Mouse (Mus musculus) midbrain, embryonic 10.5 days (tissue): ENCODE data around the gene Emc7. TPM values are rescaled to one million over a fixed set of nuclear protein-coding genes. Genes with fewer than 3 reads are reported as not detected.

Source experiments
- DNase-seq: peaks from one replicate; pipeline ENCODE4 v3.0.0-alpha.2; 2017; ENCODE audit warnings: low spot score
- H3K27ac ChIP-seq: fragments of 300-500 bp; sonication (generic); replicated peaks from 2 replicates; pipeline ENCODE4 v1.5.1; 2016; ENCODE audit warnings: mild to moderate bottlenecking
- H3K27me3 ChIP-seq: fragments of 300-500 bp; sonication (generic); 2 replicates; pipeline ENCODE4 v1.6.1; 2016; ENCODE audit warnings: low read depth, mild to moderate bottlenecking; ENCODE audit not compliant: poor library complexity, severe bottlenecking
- H3K36me3 ChIP-seq: fragments of 300-500 bp; sonication (generic); 2 replicates; pipeline ENCODE4 v1.6.1; 2016; ENCODE audit warnings: mild to moderate bottlenecking, moderate library complexity
- H3K4me1 ChIP-seq: fragments of 300-500 bp; sonication (generic); 2 replicates; pipeline ENCODE4 v1.6.1; 2016
- H3K4me3 ChIP-seq: fragments of 300-500 bp; sonication (generic); 2 replicates; pipeline ENCODE4 v1.5.1; 2016; ENCODE audit warnings: mild to moderate bottlenecking, moderate library complexity
- H3K9me3 ChIP-seq: fragments of 300-500 bp; sonication (generic); replicated peaks from 2 replicates; pipeline ENCODE4 v1.6.1; 2016; ENCODE audit warnings: mild to moderate bottlenecking
- WGBS: fragments of 180-500 bp; shearing (Covaris S2); methylation state at CpG from one replicate; pipeline ENCODE4 v1.1.7; 2016; 5-methylcytosine and 5-hydroxymethylcytosine counted together
- polyA plus RNA-seq: library from polyadenylated mRNA; unstranded; fragments of >200 nt; fragmentation: Nextera tagmentation; extraction: Ambion mirVana; gene quantifications from 2 replicates; pipeline ENCODE4 v1.2.1, GENCODE M21; 2016

Gene Emc7
- polyA plus RNA-seq, 1 experiment from 2014 or later: 12.3 TPM

GRCm38 (mm10) chr2:112506841-112507435 is 52.1 kb downstream of the Emc7 start:
- Histone ChIP-seq H3K36me3 (no peaks in the 10 kb centered on the region), H3K27ac (no peak overlapping the region), H3K27me3 (0 out of 2 replicates have a peak, but pooled peaks cover 6% of the 10 kb centered on the region), H3K4me1 (peaks cover 5% of the 10 kb centered on the region; the same call in 1 of the 2 replicates), H3K4me3 (no peak overlapping the region), H3K9me3 (no peaks in the 10 kb centered on the region)
- 87% methylated on average over 5 of the region's 5 CpGs for WGBS
- no peak for DNase-seq

DNA sequence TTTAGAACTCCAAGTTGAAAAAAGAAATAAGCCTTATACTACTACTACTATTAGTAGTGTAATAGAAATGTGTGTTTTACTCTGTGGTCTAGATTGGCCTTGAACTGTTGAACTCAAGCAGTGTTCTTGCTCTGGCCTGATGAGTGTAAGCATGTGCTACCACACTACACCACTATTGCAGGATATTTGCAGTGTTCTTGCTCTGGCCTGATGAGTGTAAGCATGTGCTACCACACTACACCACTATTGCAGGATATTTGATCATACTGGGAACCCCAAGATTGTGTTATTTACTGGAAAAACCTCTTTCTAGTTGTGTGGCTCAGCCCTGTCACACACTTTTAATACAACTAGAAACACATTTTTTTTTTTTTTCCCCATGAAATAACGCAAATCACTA is 52.6 kb downstream of the Emc7 start:
- H3K4me3 ChIP-seq: no peak overlapping the region
- H3K9me3 ChIP-seq: no peaks in the 10 kb centered on the region
- peaks cover 5% of the 10 kb centered on the region; the same call in 1 of the 2 replicates for H3K4me1 ChIP-seq
- 0 out of 2 replicates have a peak, but pooled peaks cover 6% of the 10 kb centered on the region for H3K27me3 ChIP-seq
- DNase-seq: no peak
- WGBS: 92% methylated on average over 1 of the region's 1 CpGs
- H3K36me3 ChIP-seq: no peaks in the 10 kb centered on the region
- no peak overlapping the region for H3K27ac ChIP-seq

- 88% methylated on average over 4 of the region's 4 CpGs for WGBS
Observed at GRCm38 (mm10) chr2:112510140-112510539, 55.3 kb downstream of the Emc7 start.

DNA sequence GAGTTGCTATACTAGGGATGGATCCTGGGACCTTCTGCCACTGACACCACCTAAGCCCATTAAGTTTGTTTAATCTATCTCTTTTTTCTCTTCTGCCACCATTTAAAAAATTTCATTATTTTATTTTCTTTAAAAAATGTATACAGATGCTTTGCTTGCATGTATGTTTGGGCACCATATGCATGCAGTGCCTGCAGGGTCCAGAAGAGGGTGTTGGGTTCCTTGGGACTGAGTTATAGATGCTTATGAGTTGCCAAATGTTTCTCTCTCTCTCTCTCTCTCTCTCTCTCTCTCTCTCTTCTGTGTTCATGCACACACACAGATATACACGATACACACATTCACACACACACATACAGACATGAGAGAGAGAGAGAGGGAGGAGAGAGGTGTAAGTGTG is 58.2 kb downstream of the Emc7 start:
- Histone ChIP-seq H3K4me1 (peaks cover 5% of the 10 kb centered on the region; the same call in 1 of the 2 replicates), H3K9me3 (no peaks in the 10 kb centered on the region), H3K27ac (no peak overlapping the region), H3K27me3 (no peaks in the 10 kb centered on the region), H3K4me3 (no peak overlapping the region), H3K36me3 (no peaks in the 10 kb centered on the region)
- WGBS: 79% methylated on average over 1 of the region's 1 CpGs
- no peak for DNase-seq

More at GRCm38 (mm10) chr2:112510140-112510539, 55.3 kb downstream of the Emc7 start:
- Histone ChIP-seq H3K27ac (no peak overlapping the region), H3K4me1 (peaks cover 5% of the 10 kb centered on the region; the same call in 1 of the 2 replicates), H3K4me3 (no peak overlapping the region), H3K27me3 (0 out of 2 replicates have a peak, but pooled peaks cover 6% of the 10 kb centered on the region), H3K9me3 (no peaks in the 10 kb centered on the region), H3K36me3 (no peaks in the 10 kb centered on the region)
- DNase-seq: no peak

GRCm38 (mm10) chr2:112516728-112517127 is 61.9 kb downstream of the Emc7 start:
- 82% methylated on average over 3 of the region's 3 CpGs for WGBS
- DNase-seq: no peak

DNA sequence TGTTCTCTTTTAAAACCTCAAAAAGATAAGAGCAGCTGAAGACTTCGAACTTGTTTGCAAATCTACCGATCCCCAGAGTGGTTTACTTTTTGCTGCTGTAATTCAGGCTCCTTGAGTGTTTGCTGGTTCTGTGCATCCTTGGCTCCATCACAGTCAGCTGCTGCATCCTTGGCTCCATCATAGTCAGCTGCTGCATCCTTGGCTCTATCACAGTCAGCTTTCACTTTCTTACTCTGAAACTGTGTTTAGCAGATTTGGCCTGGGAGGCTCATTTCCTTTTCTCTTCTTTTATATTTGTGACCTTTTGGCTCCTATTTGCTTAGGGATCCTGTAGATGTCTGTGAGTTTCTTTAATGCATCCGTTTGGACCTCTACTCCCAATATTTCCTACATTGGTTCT is 62.4 kb downstream of the Emc7 start:
- Histone ChIP-seq H3K27ac (no peak overlapping the region), H3K4me3 (no peak overlapping the region), H3K4me1 (peaks cover 4% of the 10 kb centered on the region; the same call in 1 of the 2 replicates), H3K27me3 (no peaks in the 10 kb centered on the region), H3K9me3 (no peaks in the 10 kb centered on the region), H3K36me3 (no peaks in the 10 kb centered on the region)
- 94% methylated on average over 3 of the region's 3 CpGs for WGBS
- no peak for DNase-seq

More at GRCm38 (mm10) chr2:112516728-112517127, 61.9 kb downstream of the Emc7 start:
- Histone ChIP-seq H3K4me1 (peaks cover 4% of the 10 kb centered on the region; the same call in 1 of the 2 replicates), H3K36me3 (no peaks in the 10 kb centered on the region), H3K9me3 (no peaks in the 10 kb centered on the region), H3K27me3 (no peaks in the 10 kb centered on the region), H3K4me3 (no peak overlapping the region), H3K27ac (no peak overlapping the region)

- DNase-seq: no peak
- Histone ChIP-seq H3K4me1 (peaks cover 4% of the 10 kb centered on the region; the same call in 1 of the 2 replicates), H3K27ac (no peak overlapping the region), H3K36me3 (no peaks in the 10 kb centered on the region), H3K4me3 (no peak overlapping the region), H3K9me3 (no peaks in the 10 kb centered on the region), H3K27me3 (no peaks in the 10 kb centered on the region)
Observed at GRCm38 (mm10) chr2:112518541-112518940, 63.7 kb downstream of the Emc7 start.

GRCm38 (mm10) chr2:112520526-112521482 is 66.0 kb downstream of the Emc7 start:
- Histone ChIP-seq H3K36me3 (no peaks in the 10 kb centered on the region), H3K4me1 (peaks cover 4% of the 10 kb centered on the region; the same call in 1 of the 2 replicates), H3K4me3 (no peak overlapping the region), H3K9me3 (no peaks in the 10 kb centered on the region), H3K27me3 (no peaks in the 10 kb centered on the region), H3K27ac (no peak overlapping the region)
- WGBS: 87% methylated on average over 4 of the region's 4 CpGs
- no peak for DNase-seq

Other genes with a start within 250 kb of the Emc7 start
- gene Lpcat4, start 215.5 kb upstream of the Emc7 start, polyA plus RNA-seq: 11.4 and 13.7 TPM in 2 replicates
- 0.02 TPM in 1 of 2 replicates, not detected in the other for gene Nutm1, start 195.7 kb upstream of the Emc7 start, polyA plus RNA-seq
- gene Nop10, start 193.1 kb upstream of the Emc7 start, polyA plus RNA-seq: 178 and 211 TPM in 2 replicates
- gene Slc12a6, start 189.2 kb upstream of the Emc7 start, polyA plus RNA-seq: 7.4 and 11.3 TPM in 2 replicates
- gene Gm21985, start 188.7 kb upstream of the Emc7 start, polyA plus RNA-seq: 0.04 TPM in 1 of 2 replicates, not detected in the other
- gene Emc4, start 87.0 kb upstream of the Emc7 start, polyA plus RNA-seq: 121 and 125 TPM in 2 replicates
- gene Katnbl1, start 75.8 kb upstream of the Emc7 start, polyA plus RNA-seq: 41.2 and 42.2 TPM in 2 replicates
- gene Chrm5, start 25.8 kb downstream of the Emc7 start, polyA plus RNA-seq: not detected in 2 replicates
- gene Aven, start 38.0 kb downstream of the Emc7 start, polyA plus RNA-seq: 4.7 and 6.7 TPM in 2 replicates